Mouse (Mus musculus) embryo, embryonic 10 days (tissue): ENCODE data around the gene Pa2g4.

ENCODE experiments used
- DNase-seq: peaks from one replicate; pipeline ENCODE4 v3.0.0-alpha.2; 2015; ENCODE audit warnings: low spot score

The Pa2g4 gene

GRCm38 (mm10) chr10:128535624-128536265 lies 30.0 kb downstream of the Pa2g4 start:
- no peak for DNase-seq

- no peak for DNase-seq
These were observed 30.6 kb downstream of the Pa2g4 start for GRCm38 (mm10) chr10:128535206-128535605.

- DNase-seq, result no peak
These were observed 39.1 kb downstream of the Pa2g4 start for GRCm38 (mm10) chr10:128526366-128527356.

GRCm38 (mm10) chr10:128525671-128526308 lies 40.0 kb downstream of the Pa2g4 start, which contains the start of gene Esyt1:
Gene Esyt1 (minus strand): TSS chr10:128525871.
- DNase-seq, result peak; percentile 98

- DNase-seq, result peak; percentile 73
These were observed 40.8 kb downstream of the Pa2g4 start for GRCm38 (mm10) chr10:128524732-128525662.

- DNase-seq, result no peak
These were observed 41.6 kb downstream of the Pa2g4 start for GRCm38 (mm10) chr10:128524111-128524731.

GRCm38 (mm10) chr10:128522351-128522750 lies 43.4 kb downstream of the Pa2g4 start:
- no peak for DNase-seq

- no peak for DNase-seq
These were observed 45.2 kb downstream of the Pa2g4 start for GRCm38 (mm10) chr10:128520591-128520990.

GRCm38 (mm10) chr10:128518833-128519232 lies 47.0 kb downstream of the Pa2g4 start:
- DNase-seq, result peak; percentile 44

- no peak for DNase-seq
These were observed 49.1 kb downstream of the Pa2g4 start for GRCm38 (mm10) chr10:128516677-128517076.

- no peak for DNase-seq
These were observed 49.8 kb downstream of the Pa2g4 start for GRCm38 (mm10) chr10:128516029-128516428.

GRCm38 (mm10) chr10:128515044-128515443 lies 50.7 kb downstream of the Pa2g4 start:
- DNase-seq, result no peak

- DNase-seq, result no peak
These were observed 54.0 kb downstream of the Pa2g4 start for GRCm38 (mm10) chr10:128511761-128512160.

GRCm38 (mm10) chr10:128511189-128511588 lies 54.6 kb downstream of the Pa2g4 start:
- no peak for DNase-seq

GRCm38 (mm10) chr10:128510301-128510700 lies 55.5 kb downstream of the Pa2g4 start:
- no peak for DNase-seq

GRCm38 (mm10) chr10:128509831-128510230 lies 56.0 kb downstream of the Pa2g4 start:
- no peak for DNase-seq

GRCm38 (mm10) chr10:128509203-128509602 lies 56.6 kb downstream of the Pa2g4 start:
- no peak for DNase-seq

- DNase-seq, result no peak
These were observed 57.5 kb downstream of the Pa2g4 start for GRCm38 (mm10) chr10:128508260-128508659.
